Mouse (Mus musculus): ENCODE measurements at regions not wholly inside any gene's neighbourhood (a gene's known extent, or its start where the extent isn't known, plus 50 kb on each side); places are given as distances from the start of the nearest gene placed in this dataset.
"Not testable (repeated sequence)": the region's sequence is repeated elsewhere in the genome, so short reads cannot be mapped to it uniquely, and the experiment has no call there.

DNA sequence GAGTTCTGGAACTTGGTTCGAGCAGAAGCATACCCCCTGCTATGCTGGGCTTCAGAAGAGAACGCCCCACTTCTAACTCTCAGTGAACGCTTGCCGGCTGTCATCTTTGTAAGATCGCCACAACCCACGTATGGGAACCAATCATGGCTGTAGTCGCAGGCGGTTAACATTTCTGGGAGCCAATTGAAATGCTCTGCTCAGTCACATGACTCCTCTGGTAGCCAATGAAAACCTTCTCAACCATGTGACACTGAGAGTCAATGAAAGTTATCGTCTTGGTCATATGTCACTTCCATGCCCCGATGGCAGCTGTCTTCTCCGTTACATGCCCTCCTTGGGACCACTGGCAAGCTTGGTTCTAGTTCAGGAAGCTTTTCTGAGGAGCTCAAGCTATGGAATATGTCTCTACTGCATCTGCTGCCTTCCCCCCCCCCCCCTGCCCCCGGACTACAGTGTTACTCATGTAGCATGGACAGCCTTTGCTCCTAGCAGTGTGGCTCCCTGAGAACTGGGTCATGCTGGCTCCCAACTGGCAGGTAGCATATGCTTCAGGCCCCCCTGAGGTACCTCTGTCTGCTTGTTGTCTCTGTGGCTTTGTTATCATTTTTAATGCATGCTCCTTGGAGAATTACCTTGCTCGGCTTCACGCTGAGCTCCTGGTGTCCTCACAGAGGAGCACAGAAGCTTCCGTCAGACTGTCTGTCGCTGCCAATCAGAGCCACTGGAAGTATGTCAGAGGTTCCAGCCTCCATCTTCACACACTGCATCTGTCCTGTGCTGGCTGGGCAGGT, 122.3 kb upstream of the Ajap1 start:
- no peak for ATAC-seq (replicated peaks; ENCODE audit: poor library complexity, severe bottlenecking)

DNA sequence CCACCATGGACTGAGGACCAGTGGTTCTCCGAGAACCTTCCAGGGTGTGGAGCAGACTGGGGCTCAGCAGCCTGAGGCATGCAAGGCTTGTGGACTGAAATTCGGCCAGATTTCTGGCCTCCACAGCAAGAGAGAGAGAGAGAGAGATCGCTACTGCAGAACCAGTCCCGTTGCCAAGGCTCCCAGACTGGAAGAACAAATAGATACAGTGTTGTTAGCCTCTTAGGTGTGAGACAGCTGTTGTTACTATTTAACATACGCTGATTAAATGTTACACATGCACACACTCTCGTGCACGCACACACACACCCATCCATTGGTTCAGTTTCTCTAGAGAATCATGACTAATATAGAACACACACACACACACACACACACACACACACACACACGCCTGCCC, 133.4 kb upstream of the Ajap1 start:
- ATAC-seq (replicated peaks; ENCODE audit: poor library complexity, severe bottlenecking) = no peak

DNA sequence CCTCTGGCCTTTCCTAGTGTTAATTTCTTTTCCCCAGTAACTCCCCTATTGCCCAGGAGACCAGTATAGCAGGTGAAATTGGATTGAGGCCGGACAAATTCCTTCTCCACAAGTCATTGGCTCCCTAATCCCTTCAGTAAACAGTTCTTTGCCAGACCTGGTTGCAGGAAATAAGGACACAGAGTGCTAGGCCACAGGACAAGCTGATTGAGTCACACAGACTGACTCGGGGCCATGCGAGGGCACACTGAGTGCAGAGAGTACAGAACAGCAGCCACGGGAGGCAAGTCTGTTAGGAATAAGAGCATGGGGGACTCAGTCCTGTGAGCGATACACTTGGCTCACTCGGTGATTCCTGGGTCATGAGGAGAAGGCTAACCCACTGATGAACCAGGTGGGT, 134.3 kb upstream of the Ajap1 start:
- ATAC-seq (replicated peaks; ENCODE audit: poor library complexity, severe bottlenecking) = no peak

DNA sequence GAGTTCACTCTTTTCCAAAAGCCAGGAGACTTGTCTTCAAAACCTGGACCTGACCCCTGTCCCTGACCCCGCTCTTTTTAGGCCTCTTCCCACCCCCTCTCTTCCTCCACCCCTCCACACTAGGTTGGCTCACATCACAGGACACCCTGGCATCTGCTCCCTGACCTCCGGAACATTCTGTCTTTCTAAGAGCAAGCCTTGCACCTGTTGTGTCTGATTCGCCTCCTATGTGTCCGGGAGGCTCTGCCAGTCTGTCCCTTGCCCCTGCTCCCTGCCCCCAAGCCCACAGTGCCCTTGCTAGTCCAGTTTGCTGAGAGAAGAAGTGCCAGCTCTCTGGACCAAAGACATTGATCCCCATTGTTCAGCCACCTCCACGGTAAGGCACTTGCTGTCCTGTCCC, 138.3 kb upstream of the Ajap1 start:
- no peak for ATAC-seq (replicated peaks; ENCODE audit: poor library complexity, severe bottlenecking)

DNA sequence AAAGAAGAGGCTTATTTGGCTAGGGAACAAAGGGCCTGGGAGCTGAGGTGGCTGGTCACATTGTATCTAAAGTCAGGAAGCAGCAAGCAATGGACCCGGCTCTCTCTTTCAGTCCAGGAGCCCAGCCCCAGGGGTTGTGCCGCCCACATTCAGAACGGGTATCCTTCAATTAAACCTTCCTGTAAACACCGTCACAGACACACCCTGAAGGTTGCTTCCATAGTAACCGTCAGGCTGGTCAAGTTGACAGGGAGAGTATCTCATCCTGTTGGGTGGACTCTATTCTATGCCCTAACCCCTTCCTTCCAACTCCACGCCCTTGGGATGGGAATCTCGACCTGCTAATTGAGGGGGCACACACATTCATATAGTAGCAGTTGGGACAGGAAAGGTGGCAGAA, 148.6 kb upstream of the Ajap1 start:
- no peak for ATAC-seq (replicated peaks; ENCODE audit: poor library complexity, severe bottlenecking)

DNA sequence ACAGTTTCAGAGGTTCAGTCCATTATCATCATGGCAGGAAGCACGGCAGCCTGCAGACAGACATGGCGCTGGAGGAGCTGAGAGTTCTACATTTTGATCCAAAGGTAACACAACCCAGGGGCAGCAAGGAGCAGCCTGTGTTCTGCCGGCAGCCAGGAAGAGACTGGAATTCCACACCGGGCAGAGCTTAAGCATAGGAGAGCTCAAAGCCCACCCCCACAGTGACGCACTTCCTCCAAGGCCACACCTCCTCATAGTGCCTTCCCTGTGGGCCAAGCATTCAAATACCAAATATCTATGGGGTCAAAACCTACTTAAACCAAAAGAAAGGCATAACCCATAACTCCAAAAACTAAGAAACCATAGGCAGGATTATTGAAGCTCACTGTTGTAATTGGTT, 149.4 kb upstream of the Ajap1 start:
- no peak for ATAC-seq (replicated peaks; ENCODE audit: poor library complexity, severe bottlenecking)

DNA sequence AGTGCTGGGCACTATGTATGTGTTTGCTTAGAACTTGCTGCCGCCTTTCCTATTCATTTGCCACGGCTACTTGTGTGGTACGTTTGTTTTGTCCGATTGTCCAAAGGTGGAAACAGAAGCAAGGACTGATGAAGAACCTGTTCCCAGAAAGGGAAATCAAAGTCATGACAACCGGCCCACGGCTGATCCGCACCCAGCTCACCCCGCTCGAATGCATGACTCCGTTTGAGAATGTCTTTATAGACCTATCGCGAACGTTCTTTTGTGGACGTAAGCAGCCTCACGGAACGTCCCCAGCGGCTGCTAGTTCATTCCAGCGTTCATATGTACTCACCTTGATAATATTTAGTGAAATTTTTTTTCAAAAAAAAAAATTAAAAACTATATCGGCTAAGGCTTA, 149.9 kb upstream of the Ajap1 start:
- ATAC-seq (replicated peaks; ENCODE audit: poor library complexity, severe bottlenecking) = no peak

DNA sequence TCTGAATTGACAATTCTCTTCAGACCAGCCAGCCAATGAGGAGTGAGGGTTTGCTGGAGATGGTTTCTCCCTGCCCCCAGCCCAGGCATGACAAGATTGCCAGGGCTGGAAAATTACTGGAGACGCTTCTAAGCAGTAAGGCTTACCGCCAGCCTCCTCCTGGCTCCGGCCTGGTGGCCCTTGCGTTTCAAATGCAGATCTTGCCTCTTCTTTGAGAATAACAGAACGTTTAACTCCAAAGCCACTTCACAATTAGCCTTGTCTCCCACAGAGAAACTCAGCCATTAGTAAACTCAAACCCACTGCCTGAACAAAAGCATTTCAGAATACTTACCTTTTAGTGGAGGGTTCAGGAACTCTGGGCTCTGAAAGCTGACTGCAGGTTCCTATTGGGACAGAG, 150.6 kb upstream of the Ajap1 start:
- ATAC-seq (replicated peaks; ENCODE audit: poor library complexity, severe bottlenecking) = no peak

DNA sequence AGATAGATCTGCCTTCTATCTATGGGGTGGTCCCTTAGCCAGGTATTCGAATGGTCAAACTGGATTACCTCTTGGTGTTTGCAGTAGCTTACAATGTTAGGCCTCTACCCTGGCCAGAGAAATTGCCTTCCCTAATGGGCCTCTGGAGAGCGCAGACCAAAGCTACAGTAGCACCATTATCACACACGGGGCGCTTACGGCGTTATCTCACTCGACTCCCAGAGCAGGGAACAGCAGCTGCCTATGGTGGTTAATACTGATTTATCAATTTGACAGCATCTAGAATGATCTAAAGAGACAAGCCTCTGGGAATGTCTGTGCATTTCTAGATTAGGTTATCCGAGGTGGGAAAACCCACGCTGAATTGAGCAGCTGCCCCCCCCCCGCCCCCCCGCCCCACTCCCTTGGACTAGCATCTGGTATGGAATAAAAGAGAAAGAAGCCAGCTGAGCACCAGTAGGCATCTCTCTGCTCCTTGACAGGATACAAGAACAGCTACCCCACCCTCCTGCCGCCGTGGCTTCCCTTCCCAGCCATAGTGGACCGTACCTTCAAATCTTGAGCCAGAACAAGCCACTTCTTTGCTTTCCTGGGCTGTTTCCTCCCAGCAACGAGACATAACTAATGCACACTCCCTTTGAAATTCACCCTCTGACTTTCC, 151.7 kb upstream of the Ajap1 start:
- no peak for ATAC-seq (replicated peaks; ENCODE audit: poor library complexity, severe bottlenecking)

DNA sequence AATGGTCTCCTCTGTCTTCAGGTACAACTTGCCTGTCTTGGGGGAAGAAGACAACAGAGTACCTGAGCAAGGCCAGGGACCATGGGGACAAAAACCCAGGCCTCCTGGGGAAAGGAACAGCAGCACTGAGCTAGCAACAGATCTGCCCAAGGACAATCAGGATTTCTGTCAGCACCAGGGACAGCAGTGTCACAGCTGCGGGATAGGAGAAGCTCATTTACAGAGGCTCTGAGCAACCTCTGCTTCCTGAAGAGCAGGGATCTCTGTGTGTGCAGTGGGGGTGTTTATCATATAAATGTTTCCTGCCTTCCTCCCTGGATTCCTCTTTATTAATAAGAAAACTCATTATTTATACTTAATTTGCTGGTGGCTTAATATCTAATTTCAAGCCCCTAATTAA, 155.4 kb upstream of the Ajap1 start:
- no peak for ATAC-seq (replicated peaks; ENCODE audit: poor library complexity, severe bottlenecking)

DNA sequence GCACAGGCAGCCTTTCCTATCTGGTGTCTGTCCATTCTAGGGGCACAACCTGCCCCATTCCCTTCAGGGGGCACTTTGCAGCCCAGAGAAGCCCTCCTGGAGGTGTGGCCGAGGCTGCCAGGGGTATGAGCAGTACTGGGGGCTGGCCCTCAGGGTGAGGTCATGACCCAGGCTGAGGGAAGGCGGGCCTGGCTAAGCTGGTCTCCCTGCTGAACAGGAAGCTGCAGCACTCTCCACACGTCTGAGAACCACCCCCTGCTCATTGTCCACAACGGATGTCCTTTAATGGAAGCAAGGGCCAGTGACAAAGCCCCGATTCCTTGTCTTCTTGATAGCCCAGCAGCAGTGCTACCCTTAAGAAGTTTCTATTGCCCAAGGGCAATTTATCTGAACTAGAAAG, 169.2 kb upstream of the Ajap1 start:
- ATAC-seq (replicated peaks; ENCODE audit: poor library complexity, severe bottlenecking) = no peak

DNA sequence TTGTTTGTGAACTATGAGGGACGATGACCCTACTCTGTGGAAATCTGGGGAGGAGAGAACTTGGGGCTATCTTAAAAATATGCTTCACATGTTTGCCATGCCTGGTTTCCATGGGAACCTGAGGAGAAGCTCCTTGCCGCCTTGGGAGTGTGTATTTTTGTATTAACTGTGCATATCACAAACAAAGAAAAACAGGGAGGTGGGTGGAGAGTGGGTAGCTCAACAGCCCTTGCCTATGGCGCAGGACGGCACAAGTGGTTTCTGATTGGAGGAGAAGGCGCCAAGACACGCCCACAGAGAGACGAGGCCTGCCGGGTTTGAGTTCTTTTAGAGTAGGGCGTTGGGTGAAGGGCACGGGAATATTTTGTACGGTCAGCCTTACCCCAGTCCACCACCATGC, 170.2 kb upstream of the Ajap1 start:
- no peak for ATAC-seq (replicated peaks; ENCODE audit: poor library complexity, severe bottlenecking)

DNA sequence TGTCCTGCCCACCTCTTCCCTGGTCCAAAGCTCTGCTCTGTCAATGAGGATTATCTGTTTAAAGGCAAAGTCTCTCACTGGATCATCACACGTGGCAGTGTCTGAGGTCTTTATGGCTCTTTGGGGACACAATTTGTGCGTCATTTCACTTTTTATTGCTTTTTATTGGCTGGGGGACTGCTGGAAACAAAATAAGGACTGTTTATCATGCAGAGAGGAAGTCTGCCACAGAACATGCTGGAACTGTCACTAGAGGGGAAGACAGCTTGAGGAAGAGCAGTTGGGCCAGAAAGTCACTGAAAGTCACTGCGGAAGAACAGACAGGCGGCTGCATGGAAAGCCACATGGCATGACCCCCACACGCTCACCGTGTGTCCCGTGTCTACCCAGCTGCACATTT, 180.1 kb upstream of the Ajap1 start:
- no peak for ATAC-seq (replicated peaks; ENCODE audit: poor library complexity, severe bottlenecking)

DNA sequence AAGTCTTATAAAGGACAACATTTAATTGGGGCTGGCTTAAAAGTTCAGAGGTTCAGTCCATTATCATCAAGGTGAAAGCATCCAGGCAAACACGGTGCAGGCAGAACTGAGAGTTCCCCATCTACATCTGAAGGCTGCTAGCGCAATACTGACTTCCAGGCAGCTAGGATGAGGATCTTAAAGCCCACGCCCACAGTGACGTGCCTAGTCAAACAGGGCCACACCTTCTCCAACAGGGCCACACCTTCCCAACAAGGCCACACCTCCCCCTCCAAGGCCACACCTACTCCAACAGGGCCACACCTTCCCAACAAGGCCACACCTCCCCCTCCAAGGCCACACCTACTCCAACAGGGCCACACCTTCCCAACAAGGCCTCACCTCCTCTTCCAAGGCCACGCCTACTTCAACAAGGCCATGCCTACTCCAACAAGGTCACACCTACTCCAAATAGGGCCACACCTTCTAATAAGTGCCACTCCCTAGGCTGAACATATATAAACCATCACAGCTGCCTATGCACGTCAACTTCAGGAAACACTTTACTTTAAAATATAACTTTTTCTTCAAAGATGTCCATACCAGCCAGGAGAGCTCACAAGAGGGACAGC, 184.1 kb upstream of the Ajap1 start:
- not testable (repeated sequence) for ATAC-seq (replicated peaks; ENCODE audit: poor library complexity, severe bottlenecking)

DNA sequence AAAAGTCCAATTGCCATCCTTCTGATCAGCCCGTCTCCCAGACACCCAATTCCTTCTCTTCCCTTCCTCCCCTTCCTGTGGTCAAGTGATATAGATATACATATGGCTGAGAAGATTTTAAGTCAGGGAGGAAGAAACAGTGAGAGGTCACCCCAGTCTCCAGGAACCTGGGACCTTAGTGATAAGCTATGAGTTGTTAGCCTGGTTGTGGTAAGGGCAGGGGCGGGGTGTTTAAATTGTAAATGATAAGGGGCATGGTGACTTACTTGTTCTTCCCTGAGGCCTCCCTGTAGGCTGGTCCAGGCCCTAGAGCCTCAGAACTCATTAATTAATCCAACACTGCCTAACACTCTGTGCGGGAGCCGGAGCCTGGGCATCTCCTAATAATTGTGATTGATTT, 186.5 kb upstream of the Ajap1 start:
- ATAC-seq (replicated peaks; ENCODE audit: poor library complexity, severe bottlenecking) = no peak

DNA sequence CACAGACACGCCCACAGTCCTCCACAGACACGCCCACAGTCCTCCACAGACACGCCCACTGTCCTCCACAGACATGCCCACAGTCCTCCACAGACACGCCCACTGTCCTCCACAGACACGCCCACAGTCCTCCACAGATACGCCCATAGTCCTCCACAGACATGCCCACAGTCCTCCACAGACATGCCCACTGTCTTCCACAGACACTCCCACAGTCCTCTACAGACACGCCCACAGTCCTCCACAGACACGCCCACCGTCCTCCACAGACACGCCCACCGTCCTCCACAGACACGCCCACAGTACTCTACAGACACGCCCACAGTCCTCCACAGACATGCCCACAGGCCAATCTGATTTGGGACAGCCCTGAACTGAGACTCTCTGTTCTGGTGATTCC, 187.6 kb upstream of the Ajap1 start:
- no peak for ATAC-seq (replicated peaks; ENCODE audit: poor library complexity, severe bottlenecking)

DNA sequence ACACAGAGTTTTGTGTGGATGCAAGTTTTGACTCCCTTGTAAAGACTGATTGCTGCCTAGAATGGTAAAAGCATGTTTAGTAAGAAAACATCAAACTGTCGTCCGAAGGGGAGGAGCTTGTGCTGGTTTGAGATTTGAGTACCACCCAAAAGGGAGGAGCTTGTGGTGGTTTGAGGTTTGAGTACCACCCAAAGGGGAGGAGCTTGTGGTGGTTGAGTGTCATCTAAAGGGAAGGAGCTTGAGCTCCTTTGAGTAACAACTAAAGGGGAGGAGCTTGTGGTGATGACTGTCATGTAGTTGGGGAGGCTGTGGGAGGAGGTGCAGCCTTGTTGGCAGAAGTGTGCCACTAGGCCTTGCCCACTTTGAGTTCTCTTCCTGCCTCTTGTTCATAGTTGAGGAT, 192.8 kb upstream of the Ajap1 start:
- ATAC-seq (replicated peaks; ENCODE audit: poor library complexity, severe bottlenecking) = no peak

DNA sequence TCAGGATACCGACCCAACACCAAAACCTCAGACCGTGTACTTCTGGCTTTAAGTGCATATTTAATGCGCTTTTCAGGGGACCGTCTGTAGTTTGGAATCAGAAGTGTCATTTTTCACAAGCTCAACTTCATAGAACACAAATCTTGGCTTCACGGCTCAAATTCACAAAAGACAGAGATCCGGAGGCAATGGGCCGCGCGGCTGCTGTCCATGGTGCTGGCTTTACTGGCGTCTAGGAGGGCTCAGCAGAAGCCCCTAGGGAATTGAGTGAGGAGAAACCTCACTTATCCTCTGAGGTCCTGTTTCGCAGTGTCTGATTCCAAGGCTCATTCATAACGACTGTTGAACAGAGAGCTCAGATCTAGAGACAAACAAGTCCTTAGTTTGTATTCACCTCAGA, 196.5 kb upstream of the Ajap1 start:
- no peak for ATAC-seq (replicated peaks; ENCODE audit: poor library complexity, severe bottlenecking)

DNA sequence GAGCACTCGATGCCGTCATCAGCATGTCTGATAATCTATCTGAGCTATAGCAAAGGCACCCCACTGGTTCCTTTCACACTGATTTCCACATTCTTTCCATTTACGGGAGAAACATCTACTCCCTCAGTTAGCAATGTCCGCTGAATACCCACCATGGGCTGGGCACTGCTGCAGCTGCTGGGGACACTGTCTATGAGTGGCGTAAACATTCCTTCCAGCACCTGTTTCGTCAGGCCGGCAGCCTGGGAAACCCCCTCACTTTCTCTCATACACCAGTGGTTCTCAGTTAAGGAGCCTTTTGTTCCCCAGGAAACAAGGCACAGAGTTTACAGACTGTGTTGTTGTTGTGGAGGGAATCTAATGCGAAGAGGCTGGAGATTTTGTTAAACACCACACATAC, 205.8 kb upstream of the Ajap1 start:
- no peak for ATAC-seq (replicated peaks; ENCODE audit: poor library complexity, severe bottlenecking)

DNA sequence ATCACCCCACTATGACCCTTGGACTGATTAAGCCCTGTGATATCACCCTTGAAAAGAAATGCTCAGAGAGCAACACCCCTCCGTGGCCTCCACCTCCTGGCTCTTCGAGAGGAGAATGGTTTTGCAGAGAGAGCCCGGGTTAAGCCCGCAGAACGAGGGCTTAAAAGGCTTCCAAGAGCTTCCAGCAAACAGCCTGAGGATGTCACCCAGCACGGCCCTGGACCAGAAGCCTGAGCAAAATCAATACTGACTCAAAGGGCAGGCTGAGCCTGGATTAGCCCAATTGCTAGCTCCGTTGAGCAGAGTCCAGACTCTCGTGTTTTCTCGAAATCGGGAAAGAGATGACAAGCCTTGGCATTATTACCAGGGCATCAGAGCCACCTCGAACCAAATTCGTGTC, 211.3 kb upstream of the Ajap1 start:
- no peak for ATAC-seq (replicated peaks; ENCODE audit: poor library complexity, severe bottlenecking)

DNA sequence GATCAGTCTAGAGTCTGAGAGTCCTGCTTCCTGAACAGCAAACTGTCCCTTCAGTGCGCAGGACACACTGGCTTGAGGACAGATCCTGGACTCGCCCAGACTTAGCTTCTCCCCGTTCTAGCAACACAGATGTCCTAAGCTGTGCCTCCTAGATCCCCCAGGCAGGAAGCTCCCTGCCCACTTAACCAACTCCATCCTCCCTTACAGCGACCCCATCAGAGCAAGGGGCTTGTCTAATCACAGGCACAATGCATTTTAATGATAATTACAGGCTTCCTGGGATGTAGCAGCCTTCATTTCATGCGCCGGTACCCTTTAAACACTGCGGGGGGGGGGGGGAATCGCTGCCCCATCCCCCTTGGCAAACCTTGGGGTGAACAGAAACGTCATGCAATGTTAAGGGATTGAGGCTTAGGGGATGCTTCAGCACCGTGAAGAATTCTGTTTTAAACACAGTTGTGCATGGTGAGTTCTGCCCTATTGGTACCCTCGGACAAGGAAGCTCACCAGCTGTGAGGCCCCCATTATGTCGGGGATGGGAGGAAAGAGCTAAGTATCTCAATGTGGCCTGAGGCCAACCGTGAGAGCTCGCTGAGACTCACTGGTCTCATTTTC, 213.9 kb upstream of the Ajap1 start:
- no peak for ATAC-seq (replicated peaks; ENCODE audit: poor library complexity, severe bottlenecking)

DNA sequence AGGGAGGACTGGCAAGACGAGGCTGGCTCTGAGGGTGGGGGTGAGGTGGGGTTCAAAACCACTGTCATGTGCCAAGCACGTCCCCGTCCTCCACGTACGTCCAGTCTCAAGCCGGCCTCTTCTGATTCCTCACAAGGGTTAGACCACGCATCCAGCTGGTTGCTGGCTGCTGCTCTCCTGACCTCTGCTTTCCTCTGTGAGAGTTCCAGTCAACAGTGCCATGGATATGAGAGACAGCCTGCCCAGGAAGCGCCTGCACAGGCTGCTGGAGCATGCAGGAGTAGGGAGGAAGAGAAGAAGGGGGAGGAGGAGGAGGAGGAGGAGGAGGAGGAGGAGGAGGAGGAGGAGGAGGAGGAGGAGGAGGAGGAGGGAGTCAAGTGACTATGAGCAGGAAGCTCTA, 224.6 kb upstream of the Ajap1 start:
- ATAC-seq (replicated peaks; ENCODE audit: poor library complexity, severe bottlenecking) = no peak

Data from granulocyte monocyte progenitor cell, adult 5-6 weeks (primary cell).